Mouse (Mus musculus): ENCODE results near the gene Nenf.

DNA sequence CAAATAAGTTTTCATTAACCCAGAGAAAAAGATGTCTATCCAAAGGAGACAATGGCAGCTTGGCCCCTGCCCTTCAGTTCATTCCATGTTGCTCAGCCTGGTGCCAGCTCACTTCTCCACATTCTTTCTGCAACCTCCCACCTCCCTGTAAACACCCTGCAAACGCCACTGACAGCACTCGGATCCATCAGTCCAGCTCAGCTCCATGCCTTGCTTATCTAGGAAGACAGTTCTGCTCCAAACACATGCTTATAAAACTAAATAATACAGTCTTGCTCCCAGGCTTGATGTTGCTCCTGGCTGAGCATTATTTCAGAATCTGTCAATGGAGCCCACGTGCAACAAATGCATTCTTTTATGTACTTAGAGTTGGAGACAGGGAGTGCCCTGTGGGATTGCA lies 22.2 kb downstream of the Nenf start:
- TF ChIP-seq POLR2A (IDR thresholded peaks at IDR 0.05; ENCODE audit: extremely low read depth, insufficient read depth, low read length) (no peak), CTCF (IDR thresholded peaks at IDR 0.05; ENCODE audit: low read depth, low read length) (no peak)
